Mouse (Mus musculus) olfactory bulb, adult 2 months (tissue): ENCODE measurements at regions not wholly inside any gene's neighbourhood (a gene's known extent, or its start where the extent isn't known, plus 50 kb on each side); places are given as distances from the start of the nearest gene placed in this dataset.

Experiments used
- CTCF ChIP-seq: fragments of 200-500 bp; IDR thresholded peaks from 2 replicates; pipeline ENCODE4 v1.5.1; 2012; ENCODE audit warnings: low read depth, mild to moderate bottlenecking, low read length, moderate library complexity; ENCODE audit not compliant: insufficient read depth
- POLR2A ChIP-seq: fragments of 200-500 bp; IDR thresholded peaks from 2 replicates; pipeline ENCODE4 v1.6.1; 2012; ENCODE audit warnings: mild to moderate bottlenecking, low read depth, low read length, moderate library complexity; ENCODE audit not compliant: insufficient read depth

GRCm38 (mm10) chr15:51073678-51074077, 2811.0 kb upstream of the Gm7489 start:
- no peak for TF ChIP-seq POLR2A
- no peak for TF ChIP-seq CTCF
